Mouse (Mus musculus): ENCODE results near the gene Gm6588.
A peak's percentile ranks its signal among the peaks of the same experiment; 100 is the strongest.
"Not testable (repeated sequence)": the region's sequence is repeated elsewhere in the genome, so short reads cannot be mapped to it uniquely, and the experiment has no call there.

Gm6588 gene

DNA sequence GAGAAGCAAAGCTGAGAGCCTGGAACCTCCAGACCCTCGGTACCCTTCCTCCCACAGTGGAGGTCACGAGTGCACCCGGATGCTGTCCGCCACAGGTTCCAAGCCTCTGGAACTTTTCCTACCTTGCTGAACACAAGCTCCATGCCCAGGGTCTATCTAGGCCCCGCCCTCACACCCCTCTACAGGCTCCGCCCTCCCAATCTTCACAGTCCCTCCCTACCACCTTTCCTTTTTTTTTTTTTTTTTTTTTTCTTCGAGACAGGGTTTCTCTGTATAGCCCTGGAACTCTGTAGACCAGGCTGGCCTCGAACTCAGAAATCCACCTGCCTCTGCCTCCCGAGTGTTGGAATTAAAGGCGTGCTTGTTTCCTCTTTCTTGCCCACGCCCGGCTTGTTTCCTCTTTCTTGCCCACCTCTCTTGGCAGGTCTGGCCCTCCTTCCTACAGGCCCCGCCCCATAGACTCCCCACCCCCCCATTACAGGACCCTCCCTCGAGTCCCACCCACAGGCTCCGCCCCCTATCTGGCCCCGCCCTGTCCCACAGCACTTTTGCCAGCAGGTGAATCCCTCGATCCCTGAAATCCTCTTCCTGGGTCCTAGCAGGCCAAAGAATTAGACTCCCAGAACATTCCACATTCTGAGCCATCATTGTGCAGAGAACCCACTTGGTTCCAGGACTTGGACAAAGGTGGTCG lies at the start of gene Gm6588:
Gene Gm6588 (plus strand): TSS at position 680 of the 694 bp plus-strand sequence.
- no peak for DNase-seq (ENCODE audit: low read depth, low spot score)

- no peak for DNase-seq (ENCODE audit: low read depth, low spot score)
Observed at GRCm38 (mm10) chr5:112402437-112402836, 46.8 kb upstream of the Gm6588 start.

- DNase-seq (ENCODE audit: low read depth, low spot score): no peak
Observed at GRCm38 (mm10) chr5:112406017-112406416, 43.2 kb upstream of the Gm6588 start.

GRCm38 (mm10) chr5:112409274-112409673 lies 40.0 kb upstream of the Gm6588 start:
- DNase-seq (ENCODE audit: low read depth, low spot score): no peak

DNA sequence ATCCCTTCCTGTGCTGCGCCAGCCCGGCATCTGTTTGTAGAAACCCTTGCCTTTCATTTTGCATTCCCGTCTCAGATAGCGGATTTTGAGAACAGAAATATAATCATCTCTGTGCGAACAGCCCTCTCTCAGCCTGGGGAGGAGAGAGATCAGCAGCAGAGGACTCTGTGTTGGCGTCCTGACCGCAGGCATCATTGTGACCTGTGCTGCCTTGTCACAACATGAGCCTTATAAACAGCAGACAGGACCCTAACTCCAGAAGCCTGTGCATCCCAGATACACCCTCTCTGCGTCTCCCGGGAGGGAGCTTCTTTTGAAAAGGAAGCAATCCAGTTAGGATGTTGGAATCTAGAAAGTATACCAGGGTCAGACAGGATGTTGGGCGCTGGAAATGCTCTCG lies 38.2 kb upstream of the Gm6588 start:
- no peak for DNase-seq (ENCODE audit: low read depth, low spot score)

DNA sequence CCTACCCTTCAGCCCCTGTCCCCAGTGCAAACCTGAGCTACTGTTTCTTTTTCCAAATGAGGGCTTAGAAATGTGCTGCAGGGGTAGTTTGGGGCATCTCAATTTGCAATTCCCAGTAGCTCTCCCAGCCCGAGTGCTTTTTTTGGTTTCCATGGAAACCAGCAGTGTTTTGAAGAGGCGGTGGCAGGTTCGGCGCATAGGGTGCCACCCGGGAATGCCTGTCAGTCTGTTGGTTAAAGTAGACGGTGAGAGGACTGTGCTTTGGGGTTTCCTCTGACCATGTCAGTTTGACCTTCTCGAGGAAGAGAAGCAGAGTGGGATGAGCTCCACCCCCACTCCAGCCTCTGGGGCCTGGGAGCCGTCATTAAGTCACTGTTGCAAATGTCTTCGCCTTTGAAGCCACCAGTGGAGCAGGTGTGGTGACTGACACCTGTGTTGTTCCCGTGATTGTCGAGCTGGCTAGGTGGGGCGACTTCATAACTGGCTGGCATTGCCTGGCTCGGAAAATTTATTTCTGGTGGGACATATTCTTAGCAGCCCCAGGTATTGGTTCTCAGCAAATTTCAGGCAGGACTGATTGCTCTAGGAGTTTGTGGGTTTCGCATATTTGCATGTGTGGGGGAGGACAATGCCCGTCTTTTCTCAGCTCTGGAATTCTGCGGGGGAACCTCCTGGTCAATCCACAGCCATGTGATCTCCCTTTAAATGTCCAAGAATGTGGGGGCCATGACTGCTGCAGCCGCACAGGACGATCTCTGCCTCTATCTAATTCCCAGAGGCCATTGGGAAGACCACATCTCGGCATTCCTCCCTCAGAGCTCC lies 37.5 kb upstream of the Gm6588 start:
- peak; percentile 80 for DNase-seq (ENCODE audit: low read depth, low spot score)

DNA sequence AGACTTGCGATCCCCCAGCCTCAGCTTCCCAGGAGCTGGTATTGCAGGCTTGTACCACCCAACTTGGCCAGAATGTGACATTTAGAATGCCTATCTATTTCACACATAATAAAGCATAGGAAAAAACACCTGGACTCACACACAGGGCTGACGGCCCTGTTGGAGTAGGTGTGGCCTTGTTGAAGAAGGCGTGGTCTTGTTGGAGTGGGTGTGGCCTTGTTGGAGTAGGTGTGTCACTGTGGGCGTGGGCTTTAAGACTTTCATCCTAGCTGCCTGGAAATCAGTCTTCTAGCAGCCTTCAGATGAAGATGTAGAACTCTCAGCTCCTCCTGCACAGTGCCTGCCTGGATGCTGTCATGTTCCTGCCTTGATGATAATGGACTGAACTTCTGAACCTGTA lies 36.4 kb upstream of the Gm6588 start:
- DNase-seq (ENCODE audit: low read depth, low spot score): not testable (repeated sequence)

DNA sequence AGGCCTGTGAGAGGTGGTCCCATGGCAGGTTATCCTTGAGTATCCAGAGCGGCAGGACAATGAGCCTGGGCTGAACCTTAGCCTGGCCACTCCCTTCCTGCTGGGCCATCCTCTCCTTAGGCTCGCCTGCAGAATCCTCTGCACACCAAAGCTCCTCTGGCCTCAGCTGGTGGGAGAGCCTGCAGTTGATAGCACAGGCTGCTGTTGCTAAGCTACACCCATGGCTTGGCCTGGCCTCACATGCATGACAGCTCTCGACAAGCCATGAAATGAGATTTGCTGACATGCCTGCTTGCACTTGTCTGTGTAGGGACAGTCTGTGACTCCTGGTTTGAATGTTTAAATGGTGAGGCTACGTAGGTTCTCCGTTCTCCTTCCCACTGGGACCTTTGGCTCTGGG lies 32.6 kb upstream of the Gm6588 start:
- DNase-seq (ENCODE audit: low read depth, low spot score): no peak

GRCm38 (mm10) chr5:112418023-112418422 lies 31.2 kb upstream of the Gm6588 start:
- no peak for DNase-seq (ENCODE audit: low read depth, low spot score)

DNA sequence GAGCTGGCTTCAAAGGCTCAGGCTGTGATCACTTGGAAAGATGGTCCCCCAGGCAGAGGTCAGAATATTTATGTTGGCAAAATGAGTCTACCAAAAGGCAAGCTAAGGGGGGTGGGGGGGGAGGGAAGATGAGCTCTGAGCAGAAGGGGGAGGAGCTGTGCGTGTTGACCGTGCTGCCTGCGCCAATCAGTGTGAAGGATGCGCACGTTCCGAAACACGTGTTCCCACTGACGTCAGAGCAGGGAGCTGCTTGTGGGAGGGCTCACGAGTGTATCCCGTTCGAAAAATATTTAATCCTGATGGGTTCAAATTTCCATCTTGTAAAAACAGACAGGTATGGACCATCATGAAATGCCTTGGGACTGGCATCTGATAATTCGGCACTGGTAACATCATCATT lies 29.7 kb upstream of the Gm6588 start:
- DNase-seq (ENCODE audit: low read depth, low spot score): peak; percentile 71

GRCm38 (mm10) chr5:112426635-112427034 lies 22.6 kb upstream of the Gm6588 start:
- DNase-seq (ENCODE audit: low read depth, low spot score): no peak

DNA sequence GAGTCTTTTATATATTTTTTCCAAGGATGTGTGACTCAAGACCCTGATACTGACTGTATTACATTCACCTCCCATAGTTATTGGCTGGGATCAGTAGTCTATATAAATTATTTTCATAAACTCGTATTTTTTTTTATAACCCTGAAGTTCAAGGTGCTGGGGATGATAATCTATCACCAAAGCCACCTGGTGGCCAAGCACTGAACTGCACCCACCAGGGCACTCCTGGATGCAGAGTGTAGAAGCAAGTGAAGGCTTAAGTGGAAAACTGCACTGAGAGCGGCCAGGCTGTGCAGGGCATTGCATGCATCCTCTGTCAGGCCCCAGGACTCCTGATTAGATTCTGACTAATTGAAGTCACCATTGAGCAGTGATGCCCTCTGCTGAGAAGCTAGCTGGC lies 21.9 kb upstream of the Gm6588 start:
- peak; percentile 74 for DNase-seq (ENCODE audit: low read depth, low spot score)

GRCm38 (mm10) chr5:112428944-112429343 lies 20.3 kb upstream of the Gm6588 start:
- peak; percentile 73 for DNase-seq (ENCODE audit: low read depth, low spot score)

DNA sequence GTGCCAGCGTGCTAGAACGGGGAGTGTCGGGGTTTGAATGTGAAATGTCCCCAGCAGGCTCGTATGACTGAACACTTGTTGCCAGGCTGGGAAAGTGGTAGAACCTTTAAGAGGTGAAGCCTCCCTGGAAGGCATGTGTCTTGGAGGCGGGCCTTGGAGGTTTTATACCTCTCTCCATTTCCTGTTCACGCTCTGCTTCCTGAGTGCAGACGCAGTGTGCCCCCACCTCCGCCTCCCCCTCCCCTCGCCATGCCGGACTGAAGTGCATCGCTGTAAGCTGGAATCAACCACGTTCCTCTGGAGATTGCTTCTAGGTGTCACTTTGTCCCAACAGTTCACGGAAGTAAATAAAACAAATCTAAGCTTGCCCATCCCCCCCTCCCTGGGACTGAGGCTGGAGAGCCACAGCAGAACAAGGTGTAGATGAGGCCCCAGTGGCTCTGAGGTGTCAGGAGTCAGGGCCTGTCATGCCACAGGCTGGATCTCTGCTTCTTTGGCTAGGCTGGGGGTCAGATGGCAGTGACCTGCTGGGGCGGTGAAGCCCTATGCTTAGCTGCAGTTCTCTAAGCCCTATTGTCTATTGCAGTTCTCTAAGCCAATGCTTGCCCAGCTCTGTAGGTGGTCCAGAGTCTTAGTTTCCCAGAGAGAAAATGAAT lies 18.0 kb upstream of the Gm6588 start:
- no peak for DNase-seq (ENCODE audit: low read depth, low spot score)

- no peak for DNase-seq (ENCODE audit: low read depth, low spot score)
Observed at GRCm38 (mm10) chr5:112432033-112432432, 17.2 kb upstream of the Gm6588 start.

GRCm38 (mm10) chr5:112433004-112433403 lies 16.2 kb upstream of the Gm6588 start:
- peak; percentile 77 for DNase-seq (ENCODE audit: low read depth, low spot score)

DNA sequence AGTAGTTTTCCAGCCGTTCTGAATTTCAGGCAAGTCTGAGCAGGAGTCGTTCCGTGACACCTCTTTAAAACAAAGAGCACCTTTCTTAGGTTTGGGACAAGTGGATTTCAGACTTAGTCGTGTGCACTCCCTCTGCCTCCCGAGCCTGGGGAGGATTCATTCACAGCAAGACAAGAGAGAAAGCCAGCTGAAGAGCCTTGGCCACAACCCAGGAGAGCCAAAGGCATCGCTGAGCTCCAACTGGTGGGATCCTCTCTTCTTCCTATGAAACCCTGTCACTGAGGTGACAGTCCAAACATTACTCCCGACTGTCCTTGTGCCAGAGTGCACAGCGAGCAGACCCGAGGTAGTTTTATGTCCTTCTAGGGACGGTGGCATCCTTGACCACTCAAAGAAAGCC lies 10.7 kb upstream of the Gm6588 start:
- no peak for DNase-seq (ENCODE audit: low read depth, low spot score)

GRCm38 (mm10) chr5:112453088-112453487 lies 3.9 kb downstream of the Gm6588 start:
- no peak for DNase-seq (ENCODE audit: low read depth, low spot score)

- DNase-seq (ENCODE audit: low read depth, low spot score): no peak
Observed at GRCm38 (mm10) chr5:112454966-112455555, 5.8 kb downstream of the Gm6588 start.

DNA sequence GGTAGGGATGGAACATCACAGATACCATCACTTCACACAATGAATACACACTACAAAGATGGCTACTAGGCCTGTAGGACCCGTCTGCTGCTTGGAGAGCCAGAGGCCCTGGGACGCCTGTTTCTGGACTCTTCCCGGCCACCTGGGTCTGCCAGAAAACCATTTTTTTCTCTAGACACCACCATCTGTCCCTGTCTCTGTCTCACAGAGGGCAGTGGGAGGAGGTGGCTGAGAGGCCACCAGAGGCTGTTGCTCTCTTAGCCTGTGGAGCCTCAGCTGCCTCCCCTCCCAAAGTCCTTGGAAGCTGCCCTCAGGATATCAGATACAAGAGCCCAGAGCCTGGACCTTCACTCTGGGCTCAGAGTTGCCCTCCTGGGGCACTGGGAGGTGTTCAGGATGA lies 10.7 kb downstream of the Gm6588 start:
- no peak for DNase-seq (ENCODE audit: low read depth, low spot score)

DNA sequence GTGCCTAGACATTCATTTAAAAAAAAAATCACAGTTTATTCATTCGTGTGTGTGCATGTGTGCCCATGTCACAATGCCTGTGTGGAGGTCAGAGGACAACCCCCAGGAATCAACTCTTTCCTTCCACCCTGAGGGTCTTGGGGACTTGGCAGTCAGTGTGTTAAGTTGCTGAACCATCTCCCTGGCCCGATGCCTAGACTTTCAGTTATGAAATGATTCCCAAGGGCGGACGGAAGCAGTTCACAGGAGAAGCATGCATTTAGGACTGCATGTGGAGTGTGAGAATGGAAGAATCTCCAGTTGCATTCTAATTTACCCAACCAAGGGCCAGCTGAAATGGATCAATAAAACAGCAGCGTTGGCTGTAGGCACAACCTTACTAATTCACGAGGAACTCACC lies 17.1 kb downstream of the Gm6588 start:
- DNase-seq (ENCODE audit: low read depth, low spot score): no peak

- no peak for DNase-seq (ENCODE audit: low read depth, low spot score)
Observed at GRCm38 (mm10) chr5:112468986-112469581, 19.9 kb downstream of the Gm6588 start.
